8 mouse cellular contexts compared by ENCODE assay signal in genomic region chr6:127581915-127582314, GRCm38 (mm10). TPM values are rescaled to one million over a fixed set of nuclear protein-coding genes. Genes with fewer than 3 reads are reported as not detected.
DNase-seq lines count a peak whose midpoint lies in the region; ATAC-seq lines count a peak whose summit lies in the region.

No protein-coding gene starts in this region.

- no peak for ATAC-seq in forebrain, embryonic 16.5 days
- ATAC-seq in limb, embryonic 13.5 days (ENCODE audit: low FRiP score, low read depth): no peak
- ATAC-seq in neural tube, embryonic 14.5 days (ENCODE audit: low read depth): no peak

- DNase-seq in heart, embryonic 10.5 days (ENCODE audit: low spot score): no peak
- DNase-seq in heart, adult 9 months (ENCODE audit: low spot score in 2 of 2): no peak
- no peak for DNase-seq in retina, postnatal 1 day
- DNase-seq in cerebellum, postnatal 10 days: no peak
- no peak for DNase-seq in cerebellum, adult 9-10 months

- peak overlapping the region; percentile 69 for H3K27ac ChIP-seq in heart, embryonic 10.5 days
- no peak overlapping the region for H3K27ac ChIP-seq in forebrain, embryonic 16.5 days (ENCODE audit: low read length)
- H3K27ac ChIP-seq in limb, embryonic 13.5 days: no peak overlapping the region
- H3K27ac ChIP-seq in neural tube, embryonic 14.5 days (ENCODE audit: low read depth, low read length): no peak overlapping the region

- no peaks in the 10 kb centered on the region for H3K9me3 ChIP-seq in heart, embryonic 10.5 days
- H3K9me3 ChIP-seq in forebrain, embryonic 16.5 days (ENCODE audit: control insufficient read depth, low read length): no peaks in the 10 kb centered on the region
- no peaks in the 10 kb centered on the region for H3K9me3 ChIP-seq in limb, embryonic 13.5 days
- H3K9me3 ChIP-seq in neural tube, embryonic 14.5 days (ENCODE audit: control insufficient read depth, low read length): no peaks in the 10 kb centered on the region

- H3K27me3 ChIP-seq in heart, embryonic 10.5 days (ENCODE audit: insufficient read depth, poor library complexity, severe bottlenecking): peaks cover 5% of the 10 kb centered on the region; the same call in 1 of the 2 replicates
- H3K27me3 ChIP-seq in forebrain, embryonic 16.5 days (replicated peaks; ENCODE audit: control insufficient read depth, insufficient read depth, low read length): no peaks in the 10 kb centered on the region
- H3K27me3 ChIP-seq in limb, embryonic 13.5 days: peaks cover 23% of the 10 kb centered on the region; the same call in 1 of the 2 replicates
- no peaks in the 10 kb centered on the region for H3K27me3 ChIP-seq in neural tube, embryonic 14.5 days (ENCODE audit: control insufficient read depth, insufficient read depth, low read length)

- 34% methylated on average over 12 of the region's 12 CpGs for WGBS in heart, embryonic 10.5 days
- WGBS in forebrain, embryonic 16.5 days: 59% methylated on average over 12 of the region's 12 CpGs
- 49% methylated on average over 12 of the region's 12 CpGs for WGBS in limb, embryonic 13.5 days
- WGBS in neural tube, embryonic 14.5 days: 41% methylated on average over 12 of the region's 12 CpGs

- peaks cover 16% of the 10 kb centered on the region for H3K4me1 ChIP-seq in heart, embryonic 10.5 days
- peaks cover 9% of the 10 kb centered on the region for H3K4me1 ChIP-seq in forebrain, embryonic 16.5 days (replicated peaks; ENCODE audit: control insufficient read depth, insufficient read depth, low read length)
- H3K4me1 ChIP-seq in limb, embryonic 13.5 days: peaks cover 14% of the 10 kb centered on the region
- H3K4me1 ChIP-seq in neural tube, embryonic 14.5 days (ENCODE audit: control insufficient read depth, insufficient read depth, low read length): peaks cover 10% of the 10 kb centered on the region; the same call in 1 of the 2 replicates

- H3K4me3 ChIP-seq in heart, embryonic 10.5 days: peak overlapping the region; percentile 55
- H3K4me3 ChIP-seq in forebrain, embryonic 16.5 days (replicated peaks; ENCODE audit: low read length): no peak overlapping the region
- H3K4me3 ChIP-seq in limb, embryonic 13.5 days: peak overlapping the region; percentile 28; the same call in 1 of the 2 replicates
- no peak overlapping the region for H3K4me3 ChIP-seq in neural tube, embryonic 14.5 days (ENCODE audit: low read depth, low read length)

- 0 out of 2 replicates have a peak overlapping the region, but pooled peaks have one; percentile 1 for H3K9ac ChIP-seq in forebrain, embryonic 16.5 days (replicated peaks; ENCODE audit: low read depth, low read length)
- peak overlapping the region; percentile 51 for H3K9ac ChIP-seq in limb, embryonic 13.5 days
- H3K9ac ChIP-seq in neural tube, embryonic 14.5 days (replicated peaks; ENCODE audit: low read depth, low read length): no peak overlapping the region

- H3K4me2 ChIP-seq in forebrain, embryonic 16.5 days (ENCODE audit: low read length): peak overlapping the region; percentile 50; the same call in 1 of the 2 replicates
- H3K4me2 ChIP-seq in limb, embryonic 13.5 days (replicated peaks): peak overlapping the region; percentile 65
- peak overlapping the region; percentile 26; the same call in 1 of the 2 replicates for H3K4me2 ChIP-seq in neural tube, embryonic 14.5 days (ENCODE audit: low read depth, low read length)

- H3K36me3 ChIP-seq in heart, embryonic 10.5 days: no peaks in the 10 kb centered on the region
- H3K36me3 ChIP-seq in forebrain, embryonic 16.5 days (ENCODE audit: control insufficient read depth, insufficient read depth): no peaks in the 10 kb centered on the region
- H3K36me3 ChIP-seq in limb, embryonic 13.5 days: no peaks in the 10 kb centered on the region
- H3K36me3 ChIP-seq in neural tube, embryonic 14.5 days (ENCODE audit: control insufficient read depth, insufficient read depth, low read length): no peaks in the 10 kb centered on the region

RNA-seq across cellular contexts. Expression of gene Cracr2a, which starts 20.8 kb away (rescaled TPM):
- 1.6 and 1.7 TPM in 2 replicates for polyA plus RNA-seq in heart, embryonic 10.5 days (2016; fragmentation: Nextera tagmentation; extraction: Ambion mirVana)
- polyA plus RNA-seq in forebrain, embryonic 16.5 days (2015; fragmentation: Nextera tagmentation; extraction: Ambion mirVana): 0.16 and 0.32 TPM in 2 replicates
- polyA plus RNA-seq in limb, embryonic 13.5 days (2015; fragmentation: Nextera tagmentation; extraction: Ambion mirVana): 1.6 and 1.9 TPM in 2 replicates
- 0.57 and 1.4 TPM in 2 replicates for polyA plus RNA-seq in neural tube, embryonic 14.5 days (2014; fragmentation: Nextera tagmentation; extraction: Ambion mirVana)

Comparison
In these comparisons a context has a peak if more than half of its experiments do, and no peak if none do; other contexts are left out.
1. H3K4me3 ChIP-seq: peak in heart, embryonic 10.5 days (single experiment) and limb, embryonic 13.5 days (single experiment); none in forebrain, embryonic 16.5 days (single experiment) and neural tube, embryonic 14.5 days (single experiment).
2. Peak in every context shown above with its lines, with median percentiles within 50 percentile points of each other: H3K4me2 ChIP-seq.